Mouse (Mus musculus) thymus, postnatal 10 days (tissue): ENCODE measurements around the gene Cbl.

Source experiments
- DNase-seq, 2 experiments: peaks; one replicate each; pipeline ENCODE4 v3.0.0; 2021; ENCODE audit warnings: low spot score in 2 of 2

Gene Cbl

GRCm38 (mm10) chr9:44240399-44240798 lies 6.5 kb upstream of the Cbl start, which contains the start of gene Ccdc153:
Gene Ccdc153, plus strand, starts transcription at chr9:44240676.
- DNase-seq = no peak

- peak; percentile 79 to 95 for DNase-seq
These were observed 5.6 kb upstream of the Cbl start for GRCm38 (mm10) chr9:44239447-44239846.

- peak; percentile 80 to 83 for DNase-seq
These were observed 4.8 kb upstream of the Cbl start for GRCm38 (mm10) chr9:44238501-44239190.

GRCm38 (mm10) chr9:44237128-44237527 lies 3.3 kb upstream of the Cbl start:
- DNase-seq = no peak

- no peak for DNase-seq
These were observed 2.8 kb upstream of the Cbl start for GRCm38 (mm10) chr9:44236601-44237000.

GRCm38 (mm10) chr9:44234479-44235427 lies 904 bp upstream of the Cbl start:
- peak; percentile 70 to 75 for DNase-seq

- peak; percentile 69 to 73 for DNase-seq
These were observed 638 bp downstream of the Cbl start for GRCm38 (mm10) chr9:44233021-44233801.

GRCm38 (mm10) chr9:44231609-44232008 lies 2.2 kb downstream of the Cbl start:
- DNase-seq = no peak

- no peak for DNase-seq
These were observed 7.9 kb downstream of the Cbl start for GRCm38 (mm10) chr9:44225993-44226392.

- no peak for DNase-seq
These were observed 20.3 kb downstream of the Cbl start for GRCm38 (mm10) chr9:44213538-44213937.

- DNase-seq = no peak
These were observed 21.4 kb downstream of the Cbl start for GRCm38 (mm10) chr9:44212406-44212805.

GRCm38 (mm10) chr9:44209416-44209815 lies 24.4 kb downstream of the Cbl start:
- DNase-seq = no peak

- DNase-seq = no peak
These were observed 26.0 kb downstream of the Cbl start for GRCm38 (mm10) chr9:44207840-44208239.

- no peak for DNase-seq
These were observed 33.4 kb downstream of the Cbl start for GRCm38 (mm10) chr9:44200458-44200857.

GRCm38 (mm10) chr9:44199580-44199979 lies 34.3 kb downstream of the Cbl start:
- DNase-seq = no peak

GRCm38 (mm10) chr9:44199166-44199565 lies 34.7 kb downstream of the Cbl start:
- no peak for DNase-seq

GRCm38 (mm10) chr9:44196354-44196753 lies 37.5 kb downstream of the Cbl start:
- no peak for DNase-seq

- no peak for DNase-seq
These were observed 39.8 kb downstream of the Cbl start for GRCm38 (mm10) chr9:44194000-44194399.

- no peak for DNase-seq
These were observed 41.1 kb downstream of the Cbl start for GRCm38 (mm10) chr9:44192794-44193193.

GRCm38 (mm10) chr9:44192312-44192711 lies 41.5 kb downstream of the Cbl start:
- no peak for DNase-seq

- DNase-seq = no peak
These were observed 42.7 kb downstream of the Cbl start for GRCm38 (mm10) chr9:44191166-44191565.

GRCm38 (mm10) chr9:44188223-44188622 lies 45.6 kb downstream of the Cbl start:
- DNase-seq = no peak
